Mouse (Mus musculus): ENCODE data around the gene Ebna1bp2. TPM values are rescaled to one million over a fixed set of nuclear protein-coding genes. Genes with fewer than 3 reads are reported as not detected.

The Ebna1bp2 gene
- polyA plus RNA-seq (2016; fragmentation: Nextera tagmentation; extraction: Ambion mirVana), result 154 and 165 TPM in 2 replicates

DNA sequence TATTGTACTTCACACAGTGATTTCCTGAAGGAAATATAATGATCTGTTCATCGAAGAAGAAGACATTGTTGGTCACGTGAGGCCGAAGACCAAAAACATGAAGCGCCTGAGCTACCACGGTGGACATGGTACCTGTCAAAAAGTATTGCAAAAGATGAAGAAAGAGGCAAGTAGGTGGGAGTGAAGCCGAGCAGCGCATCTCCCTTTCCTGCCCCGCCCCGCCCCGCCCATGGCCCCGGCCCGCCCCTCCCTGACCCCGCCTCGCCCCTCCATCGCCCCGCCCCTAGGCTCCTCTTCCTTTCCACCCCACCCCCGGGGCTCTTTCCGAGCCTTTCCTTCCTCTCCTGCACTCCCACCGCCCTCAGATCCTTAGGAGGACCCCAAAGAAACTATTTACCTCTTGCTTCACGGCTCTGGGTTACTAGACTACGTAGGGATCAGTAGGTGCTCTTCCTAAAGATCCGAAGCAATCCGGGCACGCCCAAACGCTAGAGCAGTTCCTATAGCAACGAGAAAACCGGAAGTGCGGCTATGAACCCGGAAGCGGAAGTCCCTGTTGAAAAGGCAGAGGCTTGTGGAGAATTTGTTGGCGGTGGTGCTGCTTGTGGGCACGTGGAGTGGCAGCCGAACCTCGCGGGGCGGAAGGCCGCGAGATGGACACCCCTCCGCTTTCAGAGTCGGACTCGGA, at the start of gene Ebna1bp2, which contains the start of gene Cfap57:
Ebna1bp2 (plus strand) TSS at position 521 of the 688 bp plus-strand sequence.
Cfap57 (minus strand) TSS at position 499 of the 688 bp plus-strand sequence.
- peak; percentile 89 for ATAC-seq (ENCODE audit: insufficient number of reproducible peaks, insufficient read depth, low FRiP score, low TSS enrichment)
- H3K4me1 ChIP-seq, result peaks cover 9% of the 10 kb centered on the region
- peaks cover 25% of the 10 kb centered on the region for H3K36me3 ChIP-seq
- H3K9me3 ChIP-seq, result peaks cover 9% of the 10 kb centered on the region; the same call in 1 of the 2 replicates
- H3K9ac ChIP-seq, result peak within 1 kb of the TSS; percentile 83
- 1% methylated on average over 37 of the region's 41 CpGs for WGBS
- peak within 1 kb of the TSS; percentile 88 for H3K4me3 ChIP-seq
- H3K4me2 ChIP-seq (replicated peaks), result peak within 1 kb of the TSS; percentile 89
- H3K27ac ChIP-seq, result no peak within 1 kb of the TSS
- no peaks in the 10 kb centered on the region for H3K27me3 ChIP-seq

GRCm38 (mm10) chr4:118571441-118571840, 49.2 kb upstream of the Ebna1bp2 start:
- H3K9ac ChIP-seq, result no peak overlapping the region
- H3K4me2 ChIP-seq (replicated peaks), result no peak overlapping the region
- no peak for ATAC-seq (ENCODE audit: insufficient number of reproducible peaks, insufficient read depth, low FRiP score, low TSS enrichment)
- no peaks in the 10 kb centered on the region for H3K36me3 ChIP-seq
- 82% methylated on average over 15 of the region's 15 CpGs for WGBS
- no peaks in the 10 kb centered on the region for H3K4me1 ChIP-seq
- no peaks in the 10 kb centered on the region for H3K27me3 ChIP-seq
- no peak overlapping the region for H3K4me3 ChIP-seq
- H3K27ac ChIP-seq, result no peak overlapping the region
- no peaks in the 10 kb centered on the region for H3K9me3 ChIP-seq

DNA sequence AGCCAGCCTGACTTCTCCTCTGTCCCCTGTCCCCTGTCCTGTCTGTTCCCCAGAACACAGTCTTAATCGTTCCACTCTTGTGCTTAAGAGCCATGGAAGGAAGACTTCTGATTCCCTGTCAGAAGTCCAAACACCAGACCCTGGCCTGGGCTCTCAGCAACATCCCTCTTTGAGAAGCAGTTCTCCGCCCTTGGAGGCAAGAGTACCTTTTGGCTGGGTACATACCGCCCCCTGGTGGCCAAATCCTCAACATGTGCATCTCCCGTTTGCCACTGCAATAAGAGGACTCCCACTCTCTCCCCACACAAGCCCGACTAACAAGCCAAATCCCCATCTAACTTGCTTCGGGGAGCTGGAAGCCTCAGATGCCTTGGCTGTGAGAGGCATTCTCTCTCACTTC, 44.5 kb upstream of the Ebna1bp2 start:
- no peaks in the 10 kb centered on the region for H3K27me3 ChIP-seq
- no peak overlapping the region for H3K4me2 ChIP-seq (replicated peaks)
- no peaks in the 10 kb centered on the region for H3K9me3 ChIP-seq
- no peaks in the 10 kb centered on the region for H3K36me3 ChIP-seq
- H3K27ac ChIP-seq, result no peak overlapping the region
- no peak overlapping the region for H3K4me3 ChIP-seq
- ATAC-seq (ENCODE audit: insufficient number of reproducible peaks, insufficient read depth, low FRiP score, low TSS enrichment), result no peak
- H3K4me1 ChIP-seq, result no peaks in the 10 kb centered on the region
- H3K9ac ChIP-seq, result no peak overlapping the region
- 6% methylated on average over 6 of the region's 6 CpGs for WGBS

GRCm38 (mm10) chr4:118579313-118579712, 41.3 kb upstream of the Ebna1bp2 start:
- Histone ChIP-seq H3K4me1 (no peaks in the 10 kb centered on the region), H3K4me2 (replicated peaks) (no peak overlapping the region), H3K4me3 (no peak overlapping the region), H3K9me3 (no peaks in the 10 kb centered on the region), H3K27me3 (no peaks in the 10 kb centered on the region), H3K27ac (no peak overlapping the region), H3K9ac (no peak overlapping the region), H3K36me3 (no peaks in the 10 kb centered on the region)
- ATAC-seq (ENCODE audit: insufficient number of reproducible peaks, insufficient read depth, low FRiP score, low TSS enrichment), result no peak
- 40% methylated on average over 13 of the region's 13 CpGs for WGBS

GRCm38 (mm10) chr4:118581508-118581907, 39.1 kb upstream of the Ebna1bp2 start:
- no peaks in the 10 kb centered on the region for H3K27me3 ChIP-seq
- H3K4me2 ChIP-seq (replicated peaks), result no peak overlapping the region
- WGBS, result 36% methylated on average over 11 of the region's 11 CpGs
- H3K9ac ChIP-seq, result no peak overlapping the region
- no peak overlapping the region for H3K4me3 ChIP-seq
- no peak overlapping the region for H3K27ac ChIP-seq
- H3K4me1 ChIP-seq, result no peaks in the 10 kb centered on the region
- no peak for ATAC-seq (ENCODE audit: insufficient number of reproducible peaks, insufficient read depth, low FRiP score, low TSS enrichment)
- H3K9me3 ChIP-seq, result no peaks in the 10 kb centered on the region; the same call in 1 of the 2 replicates
- H3K36me3 ChIP-seq, result no peaks in the 10 kb centered on the region

- Histone ChIP-seq H3K36me3 (no peaks in the 10 kb centered on the region), H3K4me2 (replicated peaks) (no peak overlapping the region), H3K4me1 (no peaks in the 10 kb centered on the region), H3K9me3 (no peaks in the 10 kb centered on the region; the same call in 1 of the 2 replicates), H3K27me3 (no peaks in the 10 kb centered on the region), H3K4me3 (no peak overlapping the region), H3K9ac (no peak overlapping the region), H3K27ac (no peak overlapping the region)
- ATAC-seq (ENCODE audit: insufficient number of reproducible peaks, insufficient read depth, low FRiP score, low TSS enrichment), result no peak
- 90% methylated on average over 8 of the region's 8 CpGs for WGBS
Measured at GRCm38 (mm10) chr4:118582629-118583028, 38.0 kb upstream of the Ebna1bp2 start.

GRCm38 (mm10) chr4:118589053-118589732, 31.4 kb upstream of the Ebna1bp2 start:
- no peaks in the 10 kb centered on the region; the same call in 1 of the 2 replicates for H3K9me3 ChIP-seq
- WGBS, result 67% methylated on average over 12 of the region's 12 CpGs
- H3K4me1 ChIP-seq, result peaks cover 2% of the 10 kb centered on the region; the same call in 1 of the 2 replicates
- ATAC-seq (ENCODE audit: insufficient number of reproducible peaks, insufficient read depth, low FRiP score, low TSS enrichment), result no peak
- H3K27ac ChIP-seq, result no peak overlapping the region
- no peak overlapping the region for H3K4me3 ChIP-seq
- H3K4me2 ChIP-seq (replicated peaks), result peak overlapping the region; percentile 11; the same call in 1 of the 2 replicates
- no peak overlapping the region for H3K9ac ChIP-seq
- no peaks in the 10 kb centered on the region for H3K27me3 ChIP-seq
- no peaks in the 10 kb centered on the region for H3K36me3 ChIP-seq

DNA sequence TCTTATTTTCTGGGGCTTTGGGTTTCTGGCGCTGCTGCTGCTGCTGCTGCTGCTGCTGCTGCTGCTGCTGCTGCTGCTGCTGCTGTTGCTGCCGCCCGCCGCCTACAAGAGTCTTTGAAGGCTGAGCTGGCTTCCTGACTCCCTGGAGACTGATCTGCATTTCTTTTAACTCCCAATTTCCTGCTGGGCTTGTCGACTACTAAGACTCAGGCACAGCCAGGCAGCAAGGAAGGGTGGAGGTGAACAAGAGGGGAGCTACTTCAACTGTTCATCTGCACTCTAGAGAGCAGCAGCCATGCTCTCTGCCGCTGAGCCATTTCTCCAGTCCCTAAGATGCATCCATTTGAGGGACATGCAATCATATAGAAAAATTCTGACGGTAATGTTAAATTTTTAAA, 30.9 kb upstream of the Ebna1bp2 start:
- Histone ChIP-seq H3K4me2 (replicated peaks) (peak overlapping the region; percentile 11; the same call in 1 of the 2 replicates), H3K27ac (no peak overlapping the region), H3K9ac (no peak overlapping the region), H3K27me3 (no peaks in the 10 kb centered on the region), H3K36me3 (no peaks in the 10 kb centered on the region), H3K9me3 (no peaks in the 10 kb centered on the region; the same call in 1 of the 2 replicates), H3K4me1 (peaks cover 2% of the 10 kb centered on the region; the same call in 1 of the 2 replicates), H3K4me3 (no peak overlapping the region)
- ATAC-seq (ENCODE audit: insufficient number of reproducible peaks, insufficient read depth, low FRiP score, low TSS enrichment), result no peak
- WGBS, result 8% methylated on average over 7 of the region's 7 CpGs

DNA sequence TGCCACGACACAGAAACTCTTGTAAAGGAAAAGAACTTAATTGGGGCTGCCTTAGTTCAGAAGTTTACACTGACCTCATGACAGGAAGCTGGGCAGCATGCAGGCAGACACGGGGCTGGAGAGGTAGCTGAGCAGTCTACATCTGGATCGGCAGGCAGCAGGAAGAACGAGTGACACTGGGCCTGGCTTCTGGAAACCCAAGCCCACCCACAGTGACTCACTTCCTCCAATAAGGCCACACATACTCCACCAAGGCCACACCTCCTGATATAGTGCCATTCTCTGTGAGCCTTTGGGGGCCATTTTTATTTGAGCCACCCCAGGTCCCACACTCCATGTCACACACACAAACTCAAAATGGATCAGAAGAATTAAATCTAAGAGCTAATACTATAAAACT, 16.5 kb upstream of the Ebna1bp2 start:
- H3K4me1 ChIP-seq, result no peaks in the 10 kb centered on the region
- H3K36me3 ChIP-seq, result no peaks in the 10 kb centered on the region
- H3K27me3 ChIP-seq, result no peaks in the 10 kb centered on the region
- no peaks in the 10 kb centered on the region for H3K9me3 ChIP-seq
- H3K27ac ChIP-seq, result no peak overlapping the region
- H3K9ac ChIP-seq, result no peak overlapping the region
- no peak overlapping the region for H3K4me3 ChIP-seq
- no peak overlapping the region for H3K4me2 ChIP-seq (replicated peaks)
- WGBS, result 46% methylated on average over 4 of the region's 4 CpGs
- no peak for ATAC-seq (ENCODE audit: insufficient number of reproducible peaks, insufficient read depth, low FRiP score, low TSS enrichment)

- 70% methylated on average over 3 of the region's 3 CpGs for WGBS
- Histone ChIP-seq H3K27me3 (0 out of 2 replicates have a peak, but pooled peaks cover 2% of the 10 kb centered on the region), H3K4me3 (no peak overlapping the region), H3K4me1 (no peaks in the 10 kb centered on the region), H3K9ac (no peak overlapping the region), H3K9me3 (no peaks in the 10 kb centered on the region), H3K27ac (no peak overlapping the region), H3K4me2 (replicated peaks) (no peak overlapping the region), H3K36me3 (no peaks in the 10 kb centered on the region)
- no peak for ATAC-seq (ENCODE audit: insufficient number of reproducible peaks, insufficient read depth, low FRiP score, low TSS enrichment)
Measured at GRCm38 (mm10) chr4:118609836-118610235, 10.8 kb upstream of the Ebna1bp2 start.

DNA sequence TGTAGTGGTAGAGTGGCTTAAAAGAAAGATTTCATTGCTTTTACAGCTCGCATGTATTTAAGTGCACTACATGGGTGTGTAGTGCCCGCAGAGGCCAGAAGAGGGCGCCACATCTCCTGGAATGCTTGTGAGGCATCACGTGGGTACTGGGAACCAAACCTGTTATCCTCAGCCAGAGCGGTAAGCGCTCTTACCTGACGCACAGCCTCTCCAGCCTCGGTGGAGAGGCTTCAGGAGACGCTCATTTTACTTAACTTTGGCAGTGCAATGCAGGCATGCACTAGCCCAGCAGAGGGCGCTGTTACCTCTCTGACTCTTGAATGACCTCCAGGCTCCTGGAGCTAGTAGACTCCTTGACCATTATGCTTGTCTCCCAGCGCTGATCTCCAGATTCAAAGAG, 8.0 kb upstream of the Ebna1bp2 start:
- 17% methylated on average over 11 of the region's 11 CpGs for WGBS
- H3K36me3 ChIP-seq, result no peaks in the 10 kb centered on the region
- H3K4me1 ChIP-seq, result no peaks in the 10 kb centered on the region
- H3K4me2 ChIP-seq (replicated peaks), result no peak overlapping the region
- peaks cover 9% of the 10 kb centered on the region; the same call in 1 of the 2 replicates for H3K9me3 ChIP-seq
- no peak for ATAC-seq (ENCODE audit: insufficient number of reproducible peaks, insufficient read depth, low FRiP score, low TSS enrichment)
- H3K4me3 ChIP-seq, result no peak overlapping the region
- 0 out of 2 replicates have a peak, but pooled peaks cover 2% of the 10 kb centered on the region for H3K27me3 ChIP-seq
- H3K27ac ChIP-seq, result no peak overlapping the region
- H3K9ac ChIP-seq, result no peak overlapping the region

DNA sequence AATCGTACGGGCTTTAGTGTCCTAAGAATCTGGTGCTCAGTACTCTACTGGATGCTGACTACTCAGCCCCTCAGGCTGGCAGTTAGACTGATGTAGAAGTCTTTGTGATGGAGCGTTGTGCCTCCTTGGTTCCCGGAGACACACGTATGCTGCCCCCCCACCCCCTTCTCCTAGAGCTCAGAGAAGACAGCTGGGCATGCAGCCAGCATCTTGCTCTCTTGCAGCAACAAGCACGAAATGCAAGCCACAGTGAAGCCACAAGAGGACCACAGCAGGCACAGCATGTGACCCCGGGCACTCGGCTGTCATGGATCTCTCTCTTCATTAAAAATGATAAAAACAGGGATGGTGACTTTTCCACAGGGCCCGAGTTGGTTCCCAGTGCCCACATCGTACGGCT, 5.2 kb upstream of the Ebna1bp2 start:
- no peaks in the 10 kb centered on the region for H3K36me3 ChIP-seq
- WGBS, result 85% methylated on average over 11 of the region's 11 CpGs

More for the DNA sequence above, 5.2 kb upstream of the Ebna1bp2 start:
- Histone ChIP-seq H3K27ac (no peak overlapping the region), H3K9ac (no peak overlapping the region), H3K9me3 (peaks cover 9% of the 10 kb centered on the region; the same call in 1 of the 2 replicates), H3K4me3 (no peak overlapping the region), H3K4me1 (no peaks in the 10 kb centered on the region), H3K4me2 (replicated peaks) (no peak overlapping the region), H3K27me3 (no peaks in the 10 kb centered on the region)
- no peak for ATAC-seq (ENCODE audit: insufficient number of reproducible peaks, insufficient read depth, low FRiP score, low TSS enrichment)

Data from embryonic facial prominence, embryonic 12.5 days (tissue).